Mouse (Mus musculus): Measurements from ENCODE around the gene Exd2. TPM values are rescaled to one million over a fixed set of nuclear protein-coding genes. Genes with fewer than 3 reads are reported as not detected.

Exd2 gene
- polyA plus RNA-seq, 1 experiment from 2014 or later = 10.6 TPM

- Histone ChIP-seq H3K27ac (ENCODE audit: low read length) (no peak overlapping the region), H3K36me3 (ENCODE audit: insufficient read depth, low read length) (no peaks in the 10 kb centered on the region), H3K9ac (replicated peaks; ENCODE audit: low read depth) (no peak overlapping the region), H3K4me3 (ENCODE audit: low read depth, low read length) (no peak overlapping the region), H3K4me1 (ENCODE audit: insufficient read depth, low read depth, low read length) (no peaks in the 10 kb centered on the region), H3K9me3 (ENCODE audit: low read length) (no peaks in the 10 kb centered on the region), H3K27me3 (replicated peaks; ENCODE audit: insufficient read depth, low read length) (no peaks in the 10 kb centered on the region), H3K4me2 (replicated peaks; ENCODE audit: low read depth, low read length) (no peak overlapping the region)
- TF ChIP-seq EP300 (IDR thresholded peaks at IDR 0.05) = no peak
- TF ChIP-seq CTCF (IDR thresholded peaks at IDR 0.05) = no peak
- DNase-seq (ENCODE audit: low spot score) (no peak), ATAC-seq (no peak)
- WGBS = 66% methylated on average over 10 of the region's 10 CpGs
Observed at GRCm38 (mm10) chr12:80531585-80531984, 68.7 kb downstream of the Exd2 start.

DNA sequence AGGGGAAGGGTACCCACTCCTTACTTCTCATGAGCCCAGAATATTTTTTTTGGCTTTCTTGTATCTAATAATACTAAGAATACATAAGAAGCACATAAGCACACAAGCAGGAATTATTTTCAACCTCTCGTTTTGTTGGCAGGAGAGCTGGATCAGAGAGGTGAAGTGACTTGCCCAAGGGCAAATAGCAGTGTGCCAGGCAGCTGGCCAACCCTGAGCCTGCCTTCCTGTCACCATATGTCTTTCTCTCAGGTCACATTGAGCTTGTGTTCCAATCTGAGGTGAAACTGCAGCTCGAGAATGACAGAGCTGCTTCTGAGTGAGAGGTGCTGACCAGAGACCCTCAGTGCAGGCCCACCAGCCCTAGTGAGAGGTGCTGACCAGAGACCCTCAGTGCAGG, 71.0 kb downstream of the Exd2 start:
- Histone ChIP-seq H3K36me3 (ENCODE audit: insufficient read depth, low read length) (no peaks in the 10 kb centered on the region), H3K27ac (ENCODE audit: low read length) (no peak overlapping the region), H3K4me2 (replicated peaks; ENCODE audit: low read depth, low read length) (no peak overlapping the region), H3K4me1 (ENCODE audit: insufficient read depth, low read depth, low read length) (no peaks in the 10 kb centered on the region), H3K27me3 (replicated peaks; ENCODE audit: insufficient read depth, low read length) (no peaks in the 10 kb centered on the region), H3K9ac (replicated peaks; ENCODE audit: low read depth) (no peak overlapping the region), H3K9me3 (ENCODE audit: low read length) (no peaks in the 10 kb centered on the region), H3K4me3 (ENCODE audit: low read depth, low read length) (no peak overlapping the region)
- TF ChIP-seq EP300 (IDR thresholded peaks at IDR 0.05) (no peak), CTCF (IDR thresholded peaks at IDR 0.05) (no peak)
- no peak for DNase-seq (ENCODE audit: low spot score)
- WGBS = 70% methylated on average over 2 of the region's 2 CpGs
- no peak for ATAC-seq

GRCm38 (mm10) chr12:80537313-80537712, 74.4 kb downstream of the Exd2 start:
- Histone ChIP-seq H3K4me1 (ENCODE audit: insufficient read depth, low read depth, low read length) (no peaks in the 10 kb centered on the region), H3K4me2 (replicated peaks; ENCODE audit: low read depth, low read length) (no peak overlapping the region), H3K9me3 (ENCODE audit: low read length) (no peaks in the 10 kb centered on the region), H3K4me3 (ENCODE audit: low read depth, low read length) (no peak overlapping the region), H3K36me3 (ENCODE audit: insufficient read depth, low read length) (no peaks in the 10 kb centered on the region), H3K27me3 (replicated peaks; ENCODE audit: insufficient read depth, low read length) (no peaks in the 10 kb centered on the region), H3K9ac (replicated peaks; ENCODE audit: low read depth) (no peak overlapping the region), H3K27ac (ENCODE audit: low read length) (no peak overlapping the region)
- 71% methylated on average over 2 of the region's 2 CpGs for WGBS
- TF ChIP-seq EP300 (IDR thresholded peaks at IDR 0.05) (no peak), CTCF (IDR thresholded peaks at IDR 0.05) (no peak)
- DNase-seq (ENCODE audit: low spot score) = no peak
- ATAC-seq = no peak

- TF ChIP-seq CTCF (IDR thresholded peaks at IDR 0.05) (no peak), EP300 (IDR thresholded peaks at IDR 0.05) (no peak)
Observed at GRCm38 (mm10) chr12:80538311-80538710, 75.4 kb downstream of the Exd2 start.

GRCm38 (mm10) chr12:80545310-80545709, 82.4 kb downstream of the Exd2 start:
- 28% methylated on average over 4 of the region's 4 CpGs for WGBS

More at GRCm38 (mm10) chr12:80538311-80538710, 75.4 kb downstream of the Exd2 start:
- Histone ChIP-seq H3K36me3 (ENCODE audit: insufficient read depth, low read length) (no peaks in the 10 kb centered on the region), H3K27ac (ENCODE audit: low read length) (no peak overlapping the region), H3K9ac (replicated peaks; ENCODE audit: low read depth) (no peak overlapping the region), H3K4me3 (ENCODE audit: low read depth, low read length) (no peak overlapping the region), H3K9me3 (ENCODE audit: low read length) (no peaks in the 10 kb centered on the region), H3K4me2 (replicated peaks; ENCODE audit: low read depth, low read length) (no peak overlapping the region), H3K4me1 (ENCODE audit: insufficient read depth, low read depth, low read length) (no peaks in the 10 kb centered on the region), H3K27me3 (replicated peaks; ENCODE audit: insufficient read depth, low read length) (no peaks in the 10 kb centered on the region)
- WGBS = 26% methylated on average over 6 of the region's 6 CpGs
- peak; percentile 63 for DNase-seq (ENCODE audit: low spot score)
- peak; percentile 52; the same call in 1 of the 2 replicates for ATAC-seq

GRCm38 (mm10) chr12:80549646-80550045, 86.8 kb downstream of the Exd2 start:
- Histone ChIP-seq H3K4me2 (replicated peaks; ENCODE audit: low read depth, low read length) (no peak overlapping the region), H3K27me3 (replicated peaks; ENCODE audit: insufficient read depth, low read length) (no peaks in the 10 kb centered on the region), H3K9me3 (ENCODE audit: low read length) (no peaks in the 10 kb centered on the region), H3K4me3 (ENCODE audit: low read depth, low read length) (no peak overlapping the region), H3K27ac (ENCODE audit: low read length) (no peak overlapping the region), H3K9ac (replicated peaks; ENCODE audit: low read depth) (no peak overlapping the region), H3K36me3 (ENCODE audit: insufficient read depth, low read length) (no peaks in the 10 kb centered on the region), H3K4me1 (ENCODE audit: insufficient read depth, low read depth, low read length) (no peaks in the 10 kb centered on the region)
- DNase-seq (ENCODE audit: low spot score) (peak; percentile 38), ATAC-seq (peak; percentile 37; the same call in 1 of the 2 replicates)
- TF ChIP-seq CTCF (IDR thresholded peaks at IDR 0.05) (no peak), EP300 (IDR thresholded peaks at IDR 0.05) (no peak)
- WGBS = 60% methylated on average over 11 of the region's 11 CpGs

More at GRCm38 (mm10) chr12:80545310-80545709, 82.4 kb downstream of the Exd2 start:
- Histone ChIP-seq H3K4me2 (replicated peaks; ENCODE audit: low read depth, low read length) (no peak overlapping the region), H3K36me3 (ENCODE audit: insufficient read depth, low read length) (no peaks in the 10 kb centered on the region), H3K27ac (ENCODE audit: low read length) (no peak overlapping the region), H3K9me3 (ENCODE audit: low read length) (no peaks in the 10 kb centered on the region), H3K4me3 (ENCODE audit: low read depth, low read length) (no peak overlapping the region), H3K4me1 (ENCODE audit: insufficient read depth, low read depth, low read length) (no peaks in the 10 kb centered on the region), H3K9ac (replicated peaks; ENCODE audit: low read depth) (no peak overlapping the region), H3K27me3 (replicated peaks; ENCODE audit: insufficient read depth, low read length) (no peaks in the 10 kb centered on the region)
- TF ChIP-seq CTCF (IDR thresholded peaks at IDR 0.05) (no peak), EP300 (IDR thresholded peaks at IDR 0.05) (no peak)
- ATAC-seq (no peak), DNase-seq (ENCODE audit: low spot score) (no peak)

Other genes with a start within 250 kb of the Exd2 start
- 30.0 and 31.0 TPM in 2 replicates for gene Actn1, start 202.7 kb upstream of the Exd2 start, polyA plus RNA-seq (2015; fragmentation: Nextera tagmentation; extraction: Ambion mirVana)
- gene Dcaf5, start 26.5 kb upstream of the Exd2 start, polyA plus RNA-seq (2015; fragmentation: Nextera tagmentation; extraction: Ambion mirVana) = 7.7 and 8.3 TPM in 2 replicates
- gene Galnt16, start 55.2 kb downstream of the Exd2 start, polyA plus RNA-seq (2015; fragmentation: Nextera tagmentation; extraction: Ambion mirVana) = 5.5 and 5.6 TPM in 2 replicates
- gene Slc39a9, start 180.8 kb downstream of the Exd2 start, polyA plus RNA-seq (2015; fragmentation: Nextera tagmentation; extraction: Ambion mirVana) = 14.9 and 16.6 TPM in 2 replicates
- 104 and 122 TPM in 2 replicates for gene Erh, start 181.2 kb downstream of the Exd2 start, polyA plus RNA-seq (2015; fragmentation: Nextera tagmentation; extraction: Ambion mirVana)
- 10.4 and 11.6 TPM in 2 replicates for gene Plekhd1, start 229.5 kb downstream of the Exd2 start, polyA plus RNA-seq (2015; fragmentation: Nextera tagmentation; extraction: Ambion mirVana)